Mouse (Mus musculus): ENCODE measurements at regions not wholly inside any gene's neighbourhood (a gene's known extent, or its start where the extent isn't known, plus 50 kb on each side); places are given as distances from the start of the nearest gene placed in this dataset.

- DNase-seq (ENCODE audit: low spot score in 2 of 2) = no peak
Observed at GRCm38 (mm10) chr2:50772101-50772500, 376.8 kb downstream of the Rnd3 start.

GRCm38 (mm10) chr2:50759016-50759415 lies 389.9 kb downstream of the Rnd3 start:
- no peak for DNase-seq (ENCODE audit: low spot score in 2 of 2)

DNA sequence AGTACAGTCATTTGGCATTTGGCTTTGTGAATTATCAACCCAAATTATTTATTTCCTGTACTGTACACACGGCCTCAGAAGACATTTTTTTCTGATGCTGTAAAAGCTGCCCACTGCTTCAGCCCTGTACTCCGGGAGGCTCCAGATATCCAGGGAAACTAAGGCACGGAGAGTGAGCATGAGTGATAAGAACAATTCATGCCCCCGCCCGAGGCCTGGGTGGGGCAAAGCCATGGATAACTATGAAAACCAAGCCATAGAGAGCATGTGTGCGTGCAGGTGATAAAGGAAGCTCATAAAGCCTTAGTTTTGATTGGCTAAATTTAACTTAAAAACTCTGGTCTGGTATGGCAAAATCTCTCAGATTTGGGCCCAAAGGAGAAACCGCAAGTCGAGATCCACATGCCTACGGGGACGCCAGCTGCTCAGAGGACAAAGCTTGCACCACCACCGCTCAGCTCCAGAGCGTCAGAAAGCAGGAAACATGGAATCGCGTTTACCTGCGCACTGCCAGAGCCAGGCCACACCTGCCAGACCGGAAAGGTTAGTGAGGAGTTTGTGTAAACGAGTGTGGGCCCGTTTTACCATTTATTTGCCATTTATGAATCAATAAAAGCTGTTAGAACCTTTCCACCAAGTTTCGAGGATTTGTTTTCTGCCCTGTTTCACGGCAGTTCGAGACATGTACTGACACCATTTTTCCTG lies 390.9 kb downstream of the Rnd3 start:
- peak; percentile 38 to 49 for DNase-seq (ENCODE audit: low spot score in 2 of 2)

DNA sequence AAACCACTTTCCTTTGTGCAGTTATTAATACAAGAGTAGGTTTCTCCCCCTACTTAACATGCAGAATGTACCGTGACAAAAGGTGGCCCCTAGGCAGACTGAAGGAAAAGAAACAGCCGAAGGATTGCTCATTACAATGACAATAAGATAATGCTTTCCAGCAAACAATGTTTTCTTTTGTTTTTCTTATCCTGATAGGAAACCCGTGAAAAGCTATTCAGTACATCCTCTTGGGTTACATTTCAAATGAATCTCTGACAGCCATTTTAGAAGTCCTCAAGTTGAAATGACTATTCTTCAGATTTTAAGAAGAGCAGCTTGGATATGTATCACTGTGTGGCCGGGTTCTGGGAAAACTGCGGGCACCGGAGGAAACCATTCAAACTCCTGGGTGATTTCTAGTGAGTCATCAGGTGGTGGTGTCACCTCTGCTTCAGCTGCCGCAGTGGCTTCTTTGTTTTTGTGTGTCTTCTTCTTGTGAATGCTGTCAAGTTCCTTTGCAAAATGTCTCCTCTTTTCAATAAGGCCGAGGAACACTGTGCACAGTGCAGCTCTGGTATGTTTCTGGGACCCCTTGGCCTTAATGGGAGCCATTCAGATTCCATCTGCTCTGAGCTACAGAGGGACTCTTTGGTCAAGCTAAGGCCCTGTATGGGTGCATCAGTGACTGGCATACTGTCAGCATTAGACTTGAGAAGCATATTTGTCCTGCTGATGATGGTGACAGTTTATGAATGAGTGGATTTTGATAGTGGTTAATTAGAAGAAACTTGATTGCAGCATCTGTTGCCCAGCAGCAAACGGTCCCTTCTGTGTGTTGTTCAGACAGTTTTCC lies 393.1 kb downstream of the Rnd3 start:
- no peak for DNase-seq (ENCODE audit: low spot score in 2 of 2)

DNA sequence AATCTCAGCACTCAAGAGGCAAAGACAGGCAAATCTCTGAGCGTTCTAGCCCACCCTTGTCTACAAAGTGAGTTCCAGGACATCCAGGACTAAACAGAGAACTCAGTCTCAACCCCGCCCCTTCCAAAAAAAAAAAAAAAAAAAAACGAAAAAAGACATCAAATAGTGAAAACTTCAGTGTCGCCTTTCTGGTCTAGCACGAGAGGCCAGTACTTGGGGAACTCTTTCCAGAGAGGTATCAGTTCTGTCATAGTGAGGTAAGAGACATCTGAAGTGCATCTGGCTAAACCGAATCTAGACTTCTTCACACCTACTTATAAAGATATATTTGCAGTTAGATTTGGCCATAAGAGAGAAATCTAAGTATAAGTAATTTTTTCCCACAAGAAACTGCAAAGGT lies 393.8 kb downstream of the Rnd3 start:
- DNase-seq (ENCODE audit: low spot score in 2 of 2) = no peak

DNA sequence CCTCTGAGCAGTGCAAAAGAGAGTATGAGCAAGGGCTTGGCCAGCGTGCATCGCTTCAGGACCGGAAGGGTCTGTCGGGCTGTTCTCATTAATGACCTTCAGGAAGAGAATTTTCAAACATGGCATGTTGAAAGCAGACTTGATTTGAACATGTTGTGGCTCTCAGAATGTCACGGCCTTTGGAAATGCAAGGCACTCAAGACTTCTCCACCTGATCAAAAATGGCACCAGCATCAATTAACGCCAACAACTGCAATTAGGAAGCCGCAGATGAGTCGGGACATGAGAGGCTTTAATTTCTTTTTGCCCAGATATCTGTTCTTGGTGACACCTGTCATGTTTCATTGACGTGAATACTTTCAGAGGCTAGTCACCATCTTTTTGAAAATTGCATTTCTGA lies 396.5 kb downstream of the Rnd3 start:
- no peak for DNase-seq (ENCODE audit: low spot score in 2 of 2)

GRCm38 (mm10) chr2:50750799-50751198 lies 398.1 kb downstream of the Rnd3 start:
- DNase-seq (ENCODE audit: low spot score in 2 of 2) = no peak

DNA sequence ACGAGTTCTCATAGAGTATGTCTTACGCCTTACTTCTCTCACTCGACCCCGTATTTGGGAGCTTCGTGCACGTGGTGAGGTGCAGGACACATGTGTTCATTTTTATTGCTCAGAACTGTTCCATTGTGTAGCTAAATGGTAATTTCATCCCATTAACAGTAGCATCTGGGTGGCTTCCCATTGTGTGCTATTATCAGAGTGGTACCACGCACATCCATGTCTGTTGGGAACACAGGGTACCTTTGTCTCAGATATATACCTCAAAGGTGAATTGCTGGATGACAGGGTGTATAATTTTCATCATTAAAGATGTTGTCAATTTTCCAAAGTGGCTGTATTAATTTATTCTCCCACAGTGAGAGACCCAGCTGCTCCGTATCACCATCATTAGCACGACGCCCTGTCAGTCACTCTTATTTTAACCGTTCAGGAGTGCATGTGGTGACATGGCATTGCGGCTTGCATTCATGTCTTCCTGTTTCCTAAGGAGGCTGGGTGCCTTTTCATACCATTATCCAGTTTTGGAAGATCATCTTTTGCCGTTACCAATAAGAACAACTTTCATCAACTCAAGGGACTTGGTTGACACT lies 404.2 kb downstream of the Rnd3 start:
- DNase-seq (ENCODE audit: low spot score in 2 of 2) = no peak

GRCm38 (mm10) chr2:50743785-50744258 lies 405.1 kb downstream of the Rnd3 start:
- no peak for DNase-seq (ENCODE audit: low spot score in 2 of 2)

DNA sequence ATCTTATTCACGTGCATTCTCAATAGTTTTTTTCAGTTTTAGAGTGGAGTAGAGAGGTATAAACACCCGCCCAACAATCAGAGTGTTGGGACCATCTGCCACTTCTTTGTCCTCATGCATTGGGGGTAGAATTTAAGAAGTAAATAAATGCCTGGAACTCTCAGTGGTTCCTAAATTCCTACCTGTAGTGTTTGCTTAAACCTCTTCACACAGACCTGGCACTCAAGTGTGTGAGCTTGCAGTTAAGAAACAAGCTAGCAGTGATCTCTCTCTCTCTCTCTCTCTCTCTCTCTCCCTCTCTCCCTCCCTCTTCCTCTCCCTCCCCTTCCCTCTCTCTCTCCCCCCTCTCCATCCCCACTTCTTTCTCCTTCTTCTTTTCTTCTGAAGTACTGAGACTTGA lies 406.5 kb downstream of the Rnd3 start:
- no peak for DNase-seq (ENCODE audit: low spot score in 2 of 2)

- no peak for DNase-seq (ENCODE audit: low spot score in 2 of 2)
Observed at GRCm38 (mm10) chr2:50741337-50741736, 407.6 kb downstream of the Rnd3 start.

GRCm38 (mm10) chr2:50739599-50739979 lies 409.3 kb downstream of the Rnd3 start:
- no peak for DNase-seq (ENCODE audit: low spot score in 2 of 2)

DNA sequence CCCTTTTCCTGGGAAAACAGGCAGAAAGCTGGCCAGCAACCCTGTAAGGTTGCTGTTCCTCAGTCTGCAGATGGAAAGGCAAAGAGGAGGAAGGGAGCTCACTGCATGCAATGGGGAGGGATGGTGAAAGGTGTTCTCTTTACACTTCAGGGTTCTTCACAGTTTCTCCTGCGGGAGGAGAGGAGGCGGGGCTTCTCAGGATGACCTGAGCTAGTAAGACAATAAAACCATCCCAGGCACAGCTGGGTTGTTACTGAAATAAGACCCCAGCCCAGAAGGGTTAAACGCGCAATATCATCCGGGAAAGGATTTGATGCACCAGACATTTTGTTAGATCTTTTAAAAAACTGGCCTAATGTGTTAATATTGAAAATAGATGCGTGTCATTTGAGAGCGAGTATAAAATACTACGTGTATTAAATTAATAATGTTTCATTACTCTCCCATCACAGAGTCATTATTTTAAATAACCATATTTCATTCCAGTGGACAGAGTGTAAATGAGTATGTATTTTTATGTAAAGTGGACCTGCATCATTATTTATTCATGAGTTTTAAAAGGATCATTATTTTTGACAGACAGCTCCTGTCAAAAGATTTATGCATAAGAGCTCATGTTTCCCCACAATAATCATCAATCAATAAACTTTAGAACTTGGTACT lies 409.8 kb downstream of the Rnd3 start:
- DNase-seq (ENCODE audit: low spot score in 2 of 2) = no peak

- DNase-seq (ENCODE audit: low spot score in 2 of 2) = no peak
Observed at GRCm38 (mm10) chr2:50737706-50738105, 411.2 kb downstream of the Rnd3 start.

- DNase-seq (ENCODE audit: low spot score in 2 of 2) = no peak
Observed at GRCm38 (mm10) chr2:50735029-50735428, 413.9 kb downstream of the Rnd3 start.

DNA sequence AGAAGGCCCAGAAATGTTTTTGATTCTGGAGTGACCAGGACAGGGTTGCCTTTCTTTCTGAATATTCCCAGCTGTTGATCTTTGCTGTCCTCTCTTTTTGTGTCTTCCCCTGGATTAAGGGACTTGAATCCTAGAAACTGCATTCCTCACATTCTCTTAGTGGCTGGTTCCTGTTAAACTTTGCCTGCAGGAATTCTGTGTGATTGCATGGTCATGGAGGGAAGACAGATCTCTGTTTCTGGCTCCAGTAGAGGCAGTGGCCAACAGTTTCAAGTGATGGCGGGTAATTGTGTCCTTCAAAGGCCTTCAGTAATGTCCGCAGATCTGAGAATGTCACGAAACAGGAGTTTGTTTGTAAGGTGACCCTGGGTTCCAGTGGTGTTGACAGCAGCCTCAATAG lies 410.1 kb upstream of the Mmadhc start:
- no peak for DNase-seq (ENCODE audit: low spot score in 2 of 2)

- no peak for DNase-seq (ENCODE audit: low spot score in 2 of 2)
Observed at GRCm38 (mm10) chr2:50704297-50704696, 407.7 kb upstream of the Mmadhc start.

GRCm38 (mm10) chr2:50702584-50703450 lies 406.2 kb upstream of the Mmadhc start:
- no peak for DNase-seq (ENCODE audit: low spot score in 2 of 2)

- no peak for DNase-seq (ENCODE audit: low spot score in 2 of 2)
Observed at GRCm38 (mm10) chr2:50698841-50699240, 402.2 kb upstream of the Mmadhc start.

DNA sequence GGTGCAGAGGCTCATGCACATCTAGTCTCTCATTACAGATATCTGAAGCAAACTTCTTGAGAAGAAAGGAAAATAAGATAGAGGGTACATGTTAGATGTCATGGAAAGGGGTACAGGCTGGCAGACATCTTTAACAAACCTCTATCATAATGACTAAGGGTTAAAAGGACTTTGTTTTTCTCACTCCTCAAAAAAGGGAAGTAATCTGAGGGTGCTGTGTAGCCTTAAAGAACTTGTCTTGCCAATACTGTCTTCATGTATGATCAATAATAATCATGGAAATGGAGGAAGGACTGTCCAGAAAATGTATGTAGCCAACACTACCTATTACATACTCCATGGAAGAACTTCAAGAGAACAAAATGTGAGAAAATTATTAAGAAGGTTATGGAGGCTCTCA lies 400.0 kb upstream of the Mmadhc start:
- DNase-seq (ENCODE audit: low spot score in 2 of 2) = no peak

GRCm38 (mm10) chr2:50694849-50695248 lies 398.2 kb upstream of the Mmadhc start:
- DNase-seq (ENCODE audit: low spot score in 2 of 2) = no peak
